Mouse (Mus musculus): Measurements from ENCODE around the gene Rps11. TPM values are rescaled to one million over a fixed set of nuclear protein-coding genes. Genes with fewer than 3 reads are reported as not detected.

Rps11 gene
- polyA plus RNA-seq, 1 experiment: 2,217 TPM

DNA sequence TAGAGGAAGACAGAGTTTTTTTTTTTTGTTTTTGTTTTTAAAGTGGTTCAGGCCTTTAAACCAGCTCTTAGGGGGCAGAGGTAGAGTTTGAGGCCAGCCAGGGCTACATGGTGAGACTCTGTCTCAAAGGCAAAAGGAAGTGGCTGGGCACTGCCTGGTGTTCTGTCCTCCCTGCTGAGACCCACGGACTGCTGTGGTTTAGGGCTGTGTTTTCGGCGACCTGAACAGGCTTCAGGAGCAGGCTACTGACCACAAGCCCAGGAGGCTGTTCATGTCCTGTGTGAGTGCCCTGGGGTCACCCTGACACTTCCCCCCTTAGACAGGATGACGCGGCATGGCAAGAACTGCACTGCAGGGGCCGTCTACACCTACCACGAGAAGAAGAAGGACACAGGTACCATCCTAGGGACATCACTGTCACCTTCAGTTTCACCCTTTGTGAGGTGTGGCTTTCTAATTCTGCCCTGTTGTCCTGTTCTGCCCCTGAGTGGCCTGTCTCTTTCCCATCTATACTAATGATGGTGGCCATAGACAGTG is 51.0 kb downstream of the Rps11 start:
- H3ac ChIP-seq (ENCODE audit: control insufficient read depth, insufficient read length): no peak overlapping the region
- no peaks in the 10 kb centered on the region for H3K27me3 ChIP-seq (ENCODE audit: control insufficient read depth, insufficient read depth, insufficient read length)
- TF ChIP-seq TCF3 (IDR thresholded peaks at IDR 0.05; ENCODE audit: insufficient read length, low read depth) (no peak), POLR2A (IDR thresholded peaks at IDR 0.05; ENCODE audit: insufficient read length, low read depth) (no peak), E2F4 (IDR thresholded peaks at IDR 0.05; ENCODE audit: insufficient read depth) (no peak), REST (IDR thresholded peaks at IDR 0.05; ENCODE audit: insufficient read depth, insufficient read length) (no peak), MAX (IDR thresholded peaks at IDR 0.05; ENCODE audit: low read depth) (no peak), TCF12 (IDR thresholded peaks at IDR 0.05; ENCODE audit: insufficient read depth, poor library complexity, severe bottlenecking) (no peak), POLR2AphosphoS2 (IDR thresholded peaks at IDR 0.05; ENCODE audit: insufficient read length, low read depth) (no peak), SRF (IDR thresholded peaks at IDR 0.05; ENCODE audit: control insufficient read depth, insufficient read length, low read depth) (no peak), MYOG (IDR thresholded peaks at IDR 0.05; ENCODE audit: control insufficient read depth in 1 of 3, insufficient read depth in 1 of 3, insufficient read length in 2 of 3, low read depth in 2 of 3) (no peak), USF1 (IDR thresholded peaks at IDR 0.05; ENCODE audit: low read depth) (no peak), MYOD1 (IDR thresholded peaks at IDR 0.05; ENCODE audit: control insufficient read depth in 1 of 3, insufficient read length in 2 of 3, low read depth in 2 of 3) (no peak), CEBPB (IDR thresholded peaks at IDR 0.05; ENCODE audit: insufficient read depth, poor library complexity, severe bottlenecking) (no peak)
- H3K4me3 ChIP-seq: no peak overlapping the region
- H3K36me3 ChIP-seq (ENCODE audit: control insufficient read depth, insufficient read depth): no peaks in the 10 kb centered on the region
- no peak overlapping the region for H3K4me2 ChIP-seq (ENCODE audit: low read depth)
- H3K79me2 ChIP-seq (ENCODE audit: control insufficient read depth, insufficient read depth): peaks cover 57% of the 10 kb centered on the region

Other genes with a start within 250 kb of the Rps11 start
- gene Med25, start 231.7 kb downstream of the Rps11 start, polyA plus RNA-seq (2012; fragmentation: generic; extraction: Trizol): 57.4 TPM
- gene Fuz, start 228.4 kb downstream of the Rps11 start, polyA plus RNA-seq (2012; fragmentation: generic; extraction: Trizol): 11.6 TPM
- gene Ap2a1, start 194.9 kb downstream of the Rps11 start, polyA plus RNA-seq (2012; fragmentation: generic; extraction: Trizol): 125 TPM
- gene Tsks, start 181.2 kb downstream of the Rps11 start, polyA plus RNA-seq (2012; fragmentation: generic; extraction: Trizol): not detected
- 2.7 TPM for gene Cpt1c, start 149.6 kb downstream of the Rps11 start, polyA plus RNA-seq (2012; fragmentation: generic; extraction: Trizol)
- gene Prmt1, start 137.9 kb downstream of the Rps11 start, polyA plus RNA-seq (2012; fragmentation: generic; extraction: Trizol): 729 TPM
- 45.1 TPM for gene Irf3, start 126.8 kb downstream of the Rps11 start, polyA plus RNA-seq (2012; fragmentation: generic; extraction: Trizol)
- 13.3 TPM for gene Bcl2l12, start 125.7 kb downstream of the Rps11 start, polyA plus RNA-seq (2012; fragmentation: generic; extraction: Trizol)
- 56.7 TPM for gene Scaf1, start 108.1 kb downstream of the Rps11 start, polyA plus RNA-seq (2012; fragmentation: generic; extraction: Trizol)
- gene Rras, start 106.5 kb downstream of the Rps11 start, polyA plus RNA-seq (2012; fragmentation: generic; extraction: Trizol): 127 TPM
- 10.2 TPM for gene Prr12, start 71.6 kb downstream of the Rps11 start, polyA plus RNA-seq (2012; fragmentation: generic; extraction: Trizol)
- gene Nosip, start 62.0 kb downstream of the Rps11 start, polyA plus RNA-seq (2012; fragmentation: generic; extraction: Trizol): 66.1 TPM
- 12.9 TPM for gene Prrg2, start 61.8 kb downstream of the Rps11 start, polyA plus RNA-seq (2012; fragmentation: generic; extraction: Trizol)
- 123 TPM for gene Rcn3, start 32.2 kb downstream of the Rps11 start, polyA plus RNA-seq (2012; fragmentation: generic; extraction: Trizol)
- gene Fcgrt, start 20.6 kb downstream of the Rps11 start, polyA plus RNA-seq (2012; fragmentation: generic; extraction: Trizol): 67.2 TPM
- 6,110 TPM for gene Rpl13a, start 4.3 kb upstream of the Rps11 start, polyA plus RNA-seq (2012; fragmentation: generic; extraction: Trizol)
- 3.6 TPM for gene Gm45713, start 11.8 kb upstream of the Rps11 start, polyA plus RNA-seq (2012; fragmentation: generic; extraction: Trizol)
- gene Flt3l, start 12.0 kb upstream of the Rps11 start, polyA plus RNA-seq (2012; fragmentation: generic; extraction: Trizol): 7.2 TPM
- 81.9 TPM for gene Pih1d1, start 29.9 kb upstream of the Rps11 start, polyA plus RNA-seq (2012; fragmentation: generic; extraction: Trizol)
- 29.0 TPM for gene Aldh16a1, start 30.1 kb upstream of the Rps11 start, polyA plus RNA-seq (2012; fragmentation: generic; extraction: Trizol)
- 3.6 TPM for gene Slc17a7, start 39.5 kb upstream of the Rps11 start, polyA plus RNA-seq (2012; fragmentation: generic; extraction: Trizol)
- 0.04 TPM for gene Gfy, start 55.1 kb upstream of the Rps11 start, polyA plus RNA-seq (2012; fragmentation: generic; extraction: Trizol)
- gene Pth2, start 56.6 kb upstream of the Rps11 start, polyA plus RNA-seq (2012; fragmentation: generic; extraction: Trizol): not detected
- 2.2 TPM for gene Ccdc155, start 80.5 kb upstream of the Rps11 start, polyA plus RNA-seq (2012; fragmentation: generic; extraction: Trizol)
- 0.08 TPM for gene Dkkl1, start 87.7 kb upstream of the Rps11 start, polyA plus RNA-seq (2012; fragmentation: generic; extraction: Trizol)
- 93.3 TPM for gene Tead2, start 91.3 kb upstream of the Rps11 start, polyA plus RNA-seq (2012; fragmentation: generic; extraction: Trizol)
- 0.18 TPM for gene Cd37, start 114.7 kb upstream of the Rps11 start, polyA plus RNA-seq (2012; fragmentation: generic; extraction: Trizol)
- gene Slc6a16, start 116.6 kb upstream of the Rps11 start, polyA plus RNA-seq (2012; fragmentation: generic; extraction: Trizol): not detected
- gene Slc6a21, start 153.1 kb upstream of the Rps11 start, polyA plus RNA-seq (2012; fragmentation: generic; extraction: Trizol): not detected
- gene Trpm4, start 209.3 kb upstream of the Rps11 start, polyA plus RNA-seq (2012; fragmentation: generic; extraction: Trizol): 27.3 TPM
- gene Hrc, start 210.9 kb upstream of the Rps11 start, polyA plus RNA-seq (2012; fragmentation: generic; extraction: Trizol): 173 TPM
- 6.6 TPM for gene Ppfia3, start 242.6 kb upstream of the Rps11 start, polyA plus RNA-seq (2012; fragmentation: generic; extraction: Trizol)
- 2.4 TPM for gene Lin7b, start 246.1 kb upstream of the Rps11 start, polyA plus RNA-seq (2012; fragmentation: generic; extraction: Trizol)

Measured in myocyte (in vitro differentiated cells).